Mouse (Mus musculus) urinary bladder, postnatal 36 days (tissue): Measurements from ENCODE around the gene Rpl23.

ENCODE experiments used
- DNase-seq, 2 experiments: peaks; one replicate each; pipeline ENCODE4 v3.0.0; 2022; ENCODE audit warnings: low spot score in 2 of 2, mixed read lengths in 1 of 2

Gene Rpl23

DNA sequence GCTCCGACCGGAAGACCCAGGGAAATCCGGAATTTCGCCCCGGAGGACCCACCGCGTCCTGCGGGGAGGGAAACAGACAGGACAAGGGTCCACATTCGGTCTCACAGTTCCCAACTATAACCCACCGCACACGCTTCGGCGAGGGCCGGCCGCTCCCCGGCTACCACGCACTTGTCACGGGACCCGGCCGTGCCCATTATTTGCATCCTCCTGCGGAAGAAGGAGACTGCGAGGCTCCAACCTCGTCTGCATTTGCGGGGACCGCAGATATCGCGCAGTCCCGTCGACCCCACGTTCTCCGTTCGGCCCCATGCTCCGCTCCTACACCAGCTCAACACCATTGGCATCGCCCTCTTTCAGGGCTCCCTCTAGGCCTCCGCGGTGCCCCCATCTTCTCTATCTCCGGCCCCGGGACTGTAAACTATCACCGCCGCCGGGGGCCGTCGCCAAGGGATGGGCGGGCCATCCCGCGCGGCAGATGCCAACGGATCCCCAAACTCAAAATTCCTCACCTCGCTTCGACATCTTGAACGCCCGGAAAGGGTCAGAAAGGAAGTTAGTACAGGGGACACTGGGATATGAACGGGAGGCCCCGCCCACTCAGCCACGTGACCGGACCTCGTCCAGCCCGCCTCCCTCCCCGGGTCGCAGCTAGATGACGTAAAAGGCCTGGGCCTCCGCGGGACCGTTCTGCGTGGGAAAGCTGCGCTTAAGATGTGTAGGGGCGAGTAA is at the start of gene Rpl23:
TSS of gene Rpl23 (minus strand) at position 606 of the 732 bp plus-strand sequence.
- peak; percentile 98 to 99 for DNase-seq

GRCm38 (mm10) chr11:97832001-97832400 is 49.8 kb upstream of the Rpl23 start:
- no peak for DNase-seq

DNA sequence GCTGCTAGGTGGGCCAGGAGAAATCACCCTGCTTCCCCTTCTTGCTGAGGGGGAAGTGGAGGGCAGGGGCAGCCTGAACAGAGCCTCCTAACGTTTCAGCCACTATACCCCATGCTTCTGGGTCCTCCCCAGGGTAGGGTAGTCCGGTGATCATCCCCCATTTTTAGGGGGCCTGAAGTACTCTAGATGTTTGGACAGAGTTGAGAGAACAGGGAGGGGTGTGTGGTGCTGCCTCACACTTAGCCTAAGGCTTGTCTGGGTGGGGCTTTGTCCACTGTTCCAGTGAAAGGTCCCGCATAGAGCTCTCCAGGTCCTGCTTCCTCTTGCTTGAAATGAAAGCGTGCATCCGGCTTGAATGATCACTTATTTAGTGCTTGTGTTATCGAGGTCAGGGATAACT is 48.3 kb upstream of the Rpl23 start:
- DNase-seq, result no peak

GRCm38 (mm10) chr11:97829913-97830476 is 47.8 kb upstream of the Rpl23 start:
- no peak for DNase-seq

GRCm38 (mm10) chr11:97829365-97829764 is 47.1 kb upstream of the Rpl23 start:
- DNase-seq, result no peak

GRCm38 (mm10) chr11:97827654-97828053 is 45.4 kb upstream of the Rpl23 start:
- DNase-seq, result no peak

GRCm38 (mm10) chr11:97826414-97826813 is 44.2 kb upstream of the Rpl23 start:
- DNase-seq, result no peak

GRCm38 (mm10) chr11:97825971-97826370 is 43.7 kb upstream of the Rpl23 start:
- no peak for DNase-seq

GRCm38 (mm10) chr11:97825295-97825694 is 43.1 kb upstream of the Rpl23 start:
- no peak for DNase-seq

DNA sequence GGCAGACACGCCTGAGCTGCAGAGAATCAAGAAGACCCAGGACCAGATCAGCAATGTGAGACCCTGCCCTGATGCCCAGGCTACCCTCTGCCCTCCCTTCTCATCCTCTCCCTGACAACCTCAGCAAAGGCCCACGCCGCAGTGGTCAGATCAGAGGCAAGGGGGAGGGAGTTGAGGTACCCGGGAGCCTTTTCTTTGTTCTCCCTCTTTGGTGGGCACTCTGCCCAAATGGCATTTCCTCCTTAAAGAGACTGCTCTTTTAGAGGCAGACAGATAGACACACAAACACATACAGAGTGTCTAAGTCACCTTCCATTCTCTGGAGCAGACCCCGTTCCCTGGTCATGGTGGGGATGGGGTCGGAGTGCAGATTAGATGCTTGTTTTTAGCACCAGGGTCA is 42.7 kb upstream of the Rpl23 start:
- DNase-seq, result no peak

DNA sequence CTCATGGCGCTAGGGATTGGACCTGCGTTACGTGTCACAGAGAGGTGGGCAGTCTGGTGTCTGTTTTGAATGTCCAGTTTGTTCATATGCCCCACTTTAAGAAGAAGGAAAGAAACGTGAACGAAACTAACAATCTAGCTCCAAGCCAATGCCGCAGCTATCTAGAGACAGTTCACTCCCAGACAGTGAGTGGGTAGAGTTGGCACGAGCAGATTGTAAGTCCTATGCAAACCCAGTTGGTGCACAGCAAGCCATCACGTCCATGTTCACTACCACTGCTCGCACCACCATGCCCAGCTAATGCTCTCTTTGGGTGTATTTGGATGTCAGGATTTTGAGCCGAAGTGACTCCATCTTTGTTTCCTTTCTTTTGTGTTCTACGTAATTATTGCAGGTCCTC is 41.9 kb upstream of the Rpl23 start:
- no peak for DNase-seq

GRCm38 (mm10) chr11:97822840-97823603 is 40.8 kb upstream of the Rpl23 start:
- DNase-seq, result no peak

GRCm38 (mm10) chr11:97821401-97822064 is 39.3 kb upstream of the Rpl23 start:
- no peak for DNase-seq

DNA sequence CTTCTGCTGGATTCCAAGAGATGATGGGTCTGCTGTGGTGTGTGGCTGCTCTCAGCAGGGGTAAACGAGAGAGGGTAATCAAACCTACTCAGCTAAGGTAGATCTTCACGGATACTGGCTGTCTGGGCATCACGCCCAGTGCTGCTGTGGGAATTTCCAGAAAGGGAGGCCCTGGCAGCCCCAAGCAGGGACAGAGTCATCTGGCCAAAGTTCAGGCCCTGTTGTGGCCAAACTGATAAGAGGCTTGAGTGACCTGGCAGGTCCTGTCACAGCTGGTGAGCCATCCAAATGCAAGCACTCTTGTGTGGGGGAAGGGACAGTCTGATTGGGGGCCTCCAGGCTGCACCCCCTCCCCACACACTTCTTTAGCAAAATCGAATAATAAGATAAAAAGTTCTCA is 38.6 kb upstream of the Rpl23 start:
- peak in 1 of 2 experiments; percentile 84 for DNase-seq

DNA sequence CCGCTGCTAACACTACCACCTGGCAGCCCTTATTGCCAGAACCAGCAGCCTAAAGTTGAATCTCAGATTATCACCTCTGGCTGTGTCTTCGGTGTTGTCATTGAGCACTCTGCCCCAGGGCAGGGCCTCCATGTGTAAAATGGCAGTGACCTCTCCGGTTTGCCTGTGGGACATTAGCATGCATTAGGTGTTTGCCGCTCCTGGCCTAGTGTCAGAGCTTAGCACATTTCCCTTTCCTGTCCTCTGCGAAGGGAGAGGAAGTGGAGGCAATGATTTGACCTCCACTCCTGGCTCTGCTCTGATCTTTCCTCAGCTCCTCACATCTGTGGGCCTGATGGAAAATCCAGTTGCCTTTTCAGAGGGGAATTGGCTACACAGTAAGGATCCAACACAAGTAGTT is 37.7 kb upstream of the Rpl23 start:
- DNase-seq, result no peak

GRCm38 (mm10) chr11:97819102-97819501 is 36.9 kb upstream of the Rpl23 start:
- no peak for DNase-seq

GRCm38 (mm10) chr11:97818571-97818970 is 36.3 kb upstream of the Rpl23 start:
- DNase-seq, result peak in 1 of 2 experiments; percentile 59

DNA sequence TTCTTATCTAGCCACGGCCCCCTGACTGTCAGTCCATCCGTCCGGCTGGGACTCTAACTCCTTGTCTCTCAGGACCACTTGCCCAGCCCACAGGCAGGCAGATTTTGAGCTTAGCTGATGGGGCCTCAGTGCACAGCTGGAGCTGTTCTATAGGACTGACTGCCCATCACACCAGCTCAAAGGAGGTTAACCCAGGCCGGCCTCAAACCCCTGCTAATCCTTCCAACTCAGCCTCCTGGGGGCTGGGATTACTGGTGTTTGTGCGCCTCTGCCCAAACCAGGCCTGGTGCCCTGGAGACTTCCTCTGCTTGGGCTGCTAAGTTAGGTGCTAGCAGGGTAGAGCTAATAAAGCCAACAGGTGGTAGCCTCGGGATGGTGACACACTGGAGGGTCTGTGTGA is 35.8 kb upstream of the Rpl23 start:
- no peak for DNase-seq

GRCm38 (mm10) chr11:97817379-97817778 is 35.1 kb upstream of the Rpl23 start:
- no peak for DNase-seq

DNA sequence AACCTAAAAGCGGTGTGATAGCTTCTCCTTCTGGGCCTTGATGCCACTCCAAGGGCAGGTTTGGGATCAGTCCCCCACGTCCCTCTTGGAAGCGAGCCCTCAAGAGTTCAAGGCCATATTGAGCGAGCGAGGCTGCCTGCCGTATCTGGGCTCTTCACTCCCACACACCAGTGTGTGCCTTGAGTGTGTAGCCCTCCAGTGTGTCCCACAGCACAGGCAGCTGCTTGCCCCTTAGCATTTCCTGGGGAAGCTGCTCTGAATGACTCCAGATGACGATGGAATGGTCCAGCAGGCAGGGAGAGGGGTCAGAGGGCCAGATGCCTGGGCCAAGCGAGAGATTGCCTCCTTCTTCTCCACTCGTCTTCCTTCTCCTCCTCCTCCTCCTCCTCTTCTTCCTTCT is 34.7 kb upstream of the Rpl23 start:
- no peak for DNase-seq

- DNase-seq, result no peak
Measured at GRCm38 (mm10) chr11:97816176-97816575, 33.9 kb upstream of the Rpl23 start.

DNA sequence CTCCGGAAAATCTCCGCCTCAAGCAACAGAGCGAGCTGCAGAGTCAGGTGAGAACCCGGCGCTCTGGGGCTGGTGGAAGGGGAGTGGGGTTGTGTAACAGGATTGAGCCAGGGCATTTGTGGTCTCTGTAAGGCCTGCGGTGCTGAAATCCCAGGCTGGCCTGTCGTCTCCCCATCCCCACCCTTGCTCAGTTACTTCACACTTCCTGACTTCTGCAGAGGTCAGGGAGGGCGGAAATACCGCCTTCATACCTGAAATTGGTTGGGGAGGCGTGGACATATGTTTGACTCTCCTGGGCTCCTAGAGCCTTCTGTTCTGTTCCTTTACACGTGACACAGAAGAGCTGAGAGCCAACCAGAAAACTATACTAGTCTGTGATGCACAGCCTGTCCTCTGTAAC is 33.5 kb upstream of the Rpl23 start:
- DNase-seq, result no peak
